Mouse (Mus musculus) forebrain, postnatal 0 days (tissue): ENCODE data around the gene Cep164. TPM values are rescaled to one million over a fixed set of nuclear protein-coding genes. Genes with fewer than 3 reads are reported as not detected.
"Not testable (repeated sequence)": the region's sequence is repeated elsewhere in the genome, so short reads cannot be mapped to it uniquely, and the experiment has no call there.

Source experiments
- ATAC-seq: fragments of 200-750 bp; cut with Nextera tagmentation; 2 replicates; pipeline ENCODE4 v1.8.0; 2017; ENCODE audit warnings: mild to moderate bottlenecking, moderate library complexity
- DNase-seq: peaks from one replicate; pipeline ENCODE4 v3.0.0-alpha.2; 2015
- H3K27ac ChIP-seq: fragments of 300-500 bp; sonication (generic); 2 replicates; pipeline ENCODE4 v1.5.1; 2014; ENCODE audit warnings: low read depth, mild to moderate bottlenecking, antibody characterized with exemption, low read length, moderate library complexity, mixed read lengths
- H3K27me3 ChIP-seq: fragments of 300-500 bp; sonication (generic); 2 replicates; pipeline ENCODE4 v1.6.1; 2014; ENCODE audit warnings: mild to moderate bottlenecking, low read length, mixed read lengths; ENCODE audit not compliant: insufficient read depth
- H3K36me3 ChIP-seq: fragments of 300-500 bp; sonication (generic); 2 replicates; pipeline ENCODE4 v1.6.1; 2014; ENCODE audit warnings: mild to moderate bottlenecking, moderate library complexity; ENCODE audit not compliant: insufficient read depth
- H3K4me1 ChIP-seq: fragments of 300-500 bp; sonication (generic); 2 replicates; pipeline ENCODE4 v1.6.1; 2014; ENCODE audit warnings: antibody characterized with exemption; ENCODE audit not compliant: insufficient read depth
- H3K4me2 ChIP-seq: fragments of 300-500 bp; sonication (generic); 2 replicates; pipeline ENCODE4 v1.6.1; 2014; ENCODE audit warnings: low read depth, mild to moderate bottlenecking, moderate library complexity
- H3K4me3 ChIP-seq: fragments of 300-500 bp; sonication (generic); 2 replicates; pipeline ENCODE4 v1.5.1; 2014; ENCODE audit warnings: low read depth, low read length, mixed read lengths
- H3K9ac ChIP-seq: fragments of 300-500 bp; sonication (generic); 2 replicates; pipeline ENCODE4 v1.6.1; 2014; ENCODE audit warnings: mild to moderate bottlenecking
- H3K9me3 ChIP-seq: fragments of 300-500 bp; sonication (generic); 2 replicates; pipeline ENCODE4 v1.6.1; 2016; ENCODE audit warnings: low read length
- CTCF ChIP-seq: sonication (generic); IDR thresholded peaks from 2 replicates; pipeline ENCODE4 v1.5.1; 2016; ENCODE audit warnings: antibody characterized with exemption, control low read depth, low read depth
- WGBS: fragments of 180-500 bp; shearing (Covaris S2); extraction: QIAGEN DNeasy Blood & Tissue Kit; methylation state at CpG from one replicate; pipeline ENCODE4 v1.1.7; 2014; 5-methylcytosine and 5-hydroxymethylcytosine counted together
- polyA plus RNA-seq: library from polyadenylated mRNA; unstranded; fragments of >200 nt; fragmentation: Nextera tagmentation; extraction: Ambion mirVana; gene quantifications from 2 replicates; pipeline ENCODE4 v1.2.1, GENCODE M21; 2015
- total RNA-seq: library from RNA; depleted of rRNA; stranded (reverse); fragments of >200 nt; gene quantifications from 2 replicates; pipeline ENCODE4 v1.2.3, GENCODE M21; 2014

Cep164 gene
- total and polyA plus RNA-seq, 2 experiments from 2014 or later, result 10.4 to 22.0 TPM

GRCm38 (mm10) chr9:45788405-45788804, 40.1 kb downstream of the Cep164 start:
- H3K4me3 ChIP-seq, result no peak overlapping the region
- peaks cover 16% of the 10 kb centered on the region; the same call in 1 of the 2 replicates for H3K36me3 ChIP-seq
- no peak for ATAC-seq
- H3K9me3 ChIP-seq, result no peaks in the 10 kb centered on the region
- H3K4me1 ChIP-seq, result no peaks in the 10 kb centered on the region
- H3K4me2 ChIP-seq, result no peak overlapping the region
- no peak for DNase-seq
- no peak overlapping the region for H3K9ac ChIP-seq
- WGBS, result 67% methylated on average over 5 of the region's 5 CpGs
- H3K27ac ChIP-seq, result no peak overlapping the region
- TF ChIP-seq CTCF, result no peak
- H3K27me3 ChIP-seq, result no peaks in the 10 kb centered on the region

- no peak overlapping the region for H3K4me3 ChIP-seq
- TF ChIP-seq CTCF, result no peak
- no peak overlapping the region for H3K27ac ChIP-seq
- H3K4me1 ChIP-seq, result no peaks in the 10 kb centered on the region
- H3K9me3 ChIP-seq, result no peaks in the 10 kb centered on the region
- no peak overlapping the region for H3K4me2 ChIP-seq
- H3K36me3 ChIP-seq, result peaks cover 16% of the 10 kb centered on the region; the same call in 1 of the 2 replicates
- 74% methylated on average over 6 of the region's 6 CpGs for WGBS
- DNase-seq (no peak), ATAC-seq (no peak)
- no peaks in the 10 kb centered on the region for H3K27me3 ChIP-seq
- H3K9ac ChIP-seq, result no peak overlapping the region
These were observed 40.9 kb downstream of the Cep164 start for GRCm38 (mm10) chr9:45787547-45787946.

DNA sequence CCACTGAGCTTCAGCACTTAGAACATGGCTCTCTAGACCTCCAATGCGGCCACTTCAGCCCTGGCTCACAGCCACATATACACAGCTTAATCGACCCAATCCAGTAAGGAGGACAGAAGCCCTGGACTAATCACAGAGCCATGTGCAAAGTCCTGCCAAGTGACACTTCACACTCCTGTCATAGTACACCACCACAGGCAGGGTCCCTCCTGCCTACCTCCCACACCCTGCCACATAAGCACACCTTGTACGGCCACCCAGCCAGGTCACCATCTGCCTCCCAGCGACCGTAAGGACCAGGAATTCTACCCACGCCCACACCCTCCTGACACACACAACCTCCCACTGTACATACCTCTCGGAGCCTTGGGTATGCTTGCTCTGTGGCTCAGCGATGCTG, 41.4 kb downstream of the Cep164 start:
- ATAC-seq (no peak), DNase-seq (no peak)
- no peak overlapping the region for H3K27ac ChIP-seq
- peaks cover 16% of the 10 kb centered on the region; the same call in 1 of the 2 replicates for H3K36me3 ChIP-seq
- no peaks in the 10 kb centered on the region for H3K27me3 ChIP-seq
- no peaks in the 10 kb centered on the region for H3K9me3 ChIP-seq
- WGBS, result 80% methylated on average over 8 of the region's 8 CpGs
- H3K4me1 ChIP-seq, result no peaks in the 10 kb centered on the region
- no peak for TF ChIP-seq CTCF
- H3K4me2 ChIP-seq, result no peak overlapping the region
- no peak overlapping the region for H3K9ac ChIP-seq
- H3K4me3 ChIP-seq, result no peak overlapping the region

GRCm38 (mm10) chr9:45783249-45784069, 45.0 kb downstream of the Cep164 start:
- DNase-seq (peak; percentile 46), ATAC-seq (peak; percentile 55)
- TF ChIP-seq CTCF, result no peak
- Histone ChIP-seq H3K27me3 (no peaks in the 10 kb centered on the region), H3K9ac (peak overlapping the region; percentile 31; the same call in 1 of the 2 replicates), H3K9me3 (no peaks in the 10 kb centered on the region), H3K4me3 (no peak overlapping the region), H3K36me3 (peaks cover 26% of the 10 kb centered on the region), H3K4me1 (no peaks in the 10 kb centered on the region), H3K4me2 (no peak overlapping the region), H3K27ac (peak overlapping the region; percentile 40)
- 60% methylated on average over 12 of the region's 12 CpGs for WGBS

DNA sequence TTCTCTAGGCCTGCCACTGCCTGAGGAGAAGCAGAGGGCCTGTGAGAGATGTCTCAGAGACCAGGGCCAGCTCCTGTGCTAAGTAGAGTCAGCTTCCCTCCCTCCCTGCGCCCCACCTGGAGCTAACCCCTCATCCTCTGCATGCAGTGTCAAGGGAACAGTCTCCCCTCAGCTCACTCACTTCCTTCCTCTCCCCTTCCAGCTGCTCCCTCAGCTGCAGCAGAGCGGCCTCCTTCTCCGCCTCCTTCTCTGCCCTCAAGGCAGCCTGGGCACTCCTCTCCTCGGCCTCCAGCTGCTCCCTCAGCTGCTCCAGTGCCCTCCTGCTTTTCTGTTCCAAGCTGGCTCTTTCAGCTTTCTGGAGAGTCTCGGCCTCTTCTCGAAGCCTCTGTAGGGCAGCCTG, 49.3 kb downstream of the Cep164 start:
- TF ChIP-seq CTCF, result no peak
- ATAC-seq (no peak), DNase-seq (no peak)
- no peak overlapping the region for H3K4me2 ChIP-seq
- H3K27me3 ChIP-seq, result no peaks in the 10 kb centered on the region
- H3K4me1 ChIP-seq, result no peaks in the 10 kb centered on the region
- H3K27ac ChIP-seq, result no peak overlapping the region
- H3K9me3 ChIP-seq, result no peaks in the 10 kb centered on the region
- peaks cover 43% of the 10 kb centered on the region for H3K36me3 ChIP-seq
- no peak overlapping the region for H3K4me3 ChIP-seq
- WGBS, result 80% methylated on average over 6 of the region's 6 CpGs
- H3K9ac ChIP-seq, result no peak overlapping the region

DNA sequence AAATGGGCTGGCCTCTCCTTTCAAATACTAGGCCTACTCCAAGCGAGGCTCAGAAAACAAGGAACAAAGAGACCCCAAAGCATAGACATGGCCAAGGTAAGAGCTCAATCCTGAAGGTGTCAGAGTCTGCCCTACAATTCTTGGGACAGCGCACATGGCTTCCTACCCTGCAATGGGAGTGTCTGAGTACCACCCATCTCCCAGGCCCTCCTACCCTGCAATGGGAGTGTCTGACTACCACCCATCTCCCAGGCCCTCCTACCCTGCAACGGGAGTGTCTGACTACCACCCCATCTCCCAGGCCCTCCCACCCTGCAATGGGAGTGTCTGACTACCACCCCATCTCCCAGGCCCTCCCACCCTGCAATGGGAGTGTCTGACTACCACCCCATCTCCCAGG, 52.3 kb downstream of the Cep164 start:
- 78% methylated on average over 3 of the region's 3 CpGs for WGBS
- H3K4me2 ChIP-seq, H3K27ac ChIP-seq, H3K4me3 ChIP-seq, H3K9me3 ChIP-seq, H3K27me3 ChIP-seq, DNase-seq, H3K9ac ChIP-seq, H3K4me1 ChIP-seq, ATAC-seq: not testable (repeated sequence)
- peaks cover 65% of the 10 kb centered on the region for H3K36me3 ChIP-seq

DNA sequence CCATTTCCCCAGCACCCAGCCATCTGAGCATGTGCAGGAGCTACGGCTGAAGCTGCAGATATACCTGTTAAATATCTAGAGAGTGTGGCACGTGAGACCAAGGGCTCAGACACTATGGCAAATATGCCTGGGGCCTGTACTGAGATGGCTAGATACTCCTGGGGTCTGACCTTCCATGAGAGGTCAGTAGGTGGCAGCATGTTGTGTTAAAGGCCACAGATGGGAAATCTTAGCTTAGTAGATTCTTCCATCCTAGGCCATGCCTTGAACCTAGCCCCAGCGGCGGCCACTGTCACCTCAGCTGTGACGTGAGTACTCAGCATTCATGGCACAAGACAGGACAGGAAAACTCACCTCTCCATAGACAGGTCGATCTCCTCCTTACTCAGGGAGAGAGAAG, 54.4 kb downstream of the Cep164 start:
- WGBS, result 88% methylated on average over 6 of the region's 6 CpGs
- no peak for ATAC-seq
- H3K4me3 ChIP-seq, result no peak overlapping the region
- no peak overlapping the region for H3K27ac ChIP-seq
- no peaks in the 10 kb centered on the region for H3K9me3 ChIP-seq
- no peak overlapping the region for H3K9ac ChIP-seq
- no peaks in the 10 kb centered on the region for H3K27me3 ChIP-seq
- DNase-seq, result no peak
- no peak overlapping the region for H3K4me2 ChIP-seq
- TF ChIP-seq CTCF, result no peak
- peaks cover 72% of the 10 kb centered on the region for H3K36me3 ChIP-seq
- H3K4me1 ChIP-seq, result no peaks in the 10 kb centered on the region
